Mouse (Mus musculus) intestine, embryonic 16.5 days (tissue): ENCODE data around the gene Med13. TPM values are rescaled to one million over a fixed set of nuclear protein-coding genes. Genes with fewer than 3 reads are reported as not detected.

Experiments used
- ATAC-seq: fragments of 200-750 bp; cut with Nextera tagmentation; 2 replicates; pipeline ENCODE4 v1.8.0; 2017; ENCODE audit warnings: moderate TSS enrichment, moderate library complexity
- H3K27ac ChIP-seq: fragments of 300-500 bp; sonication (generic); 2 replicates; pipeline ENCODE4 v1.5.1; 2014; ENCODE audit warnings: mild to moderate bottlenecking, low read length
- H3K27me3 ChIP-seq: fragments of 300-500 bp; sonication (generic); replicated peaks from 2 replicates; pipeline ENCODE4 v1.6.1; 2014; ENCODE audit warnings: low read length, control low read depth, mixed read lengths; ENCODE audit not compliant: control insufficient read depth, insufficient read depth
- H3K36me3 ChIP-seq: fragments of 300-500 bp; sonication (generic); 2 replicates; pipeline ENCODE4 v1.6.1; 2014; ENCODE audit warnings: low read length, control low read depth; ENCODE audit not compliant: control insufficient read depth, insufficient read depth
- H3K4me1 ChIP-seq: fragments of 300-500 bp; sonication (generic); 2 replicates; pipeline ENCODE4 v1.6.1; 2014; ENCODE audit warnings: low read length, control low read depth, mixed read lengths; ENCODE audit not compliant: control insufficient read depth, insufficient read depth
- H3K4me2 ChIP-seq: fragments of 300-500 bp; sonication (generic); 2 replicates; pipeline ENCODE4 v1.6.1; 2014; ENCODE audit warnings: low read depth, low read length, control low read depth
- H3K4me3 ChIP-seq: fragments of 300-500 bp; sonication (generic); 2 replicates; pipeline ENCODE4 v1.5.1; 2014; ENCODE audit warnings: mild to moderate bottlenecking, low read length
- H3K9ac ChIP-seq: fragments of 300-500 bp; sonication (generic); 2 replicates; pipeline ENCODE4 v1.6.1; 2014; ENCODE audit warnings: low read depth, low read length
- H3K9me3 ChIP-seq: fragments of 300-500 bp; sonication (generic); 2 replicates; pipeline ENCODE4 v1.6.1; 2016; ENCODE audit warnings: low read length, control low read depth; ENCODE audit not compliant: control insufficient read depth
- WGBS: fragments of 180-500 bp; shearing (Covaris S2); extraction: QIAGEN DNeasy Blood & Tissue Kit; methylation state at CpG from one replicate; pipeline ENCODE4 v1.1.7; 2014; 5-methylcytosine and 5-hydroxymethylcytosine counted together
- polyA plus RNA-seq: library from polyadenylated mRNA; unstranded; fragments of >200 nt; fragmentation: Nextera tagmentation; extraction: Ambion mirVana; gene quantifications from 2 replicates; pipeline ENCODE4 v1.2.1, GENCODE M21; 2015

Gene Med13
- polyA plus RNA-seq, 1 experiment from 2014 or later = 5.8 TPM

- ATAC-seq = no peak
- Histone ChIP-seq H3K4me2 (no peak overlapping the region), H3K9me3 (no peaks in the 10 kb centered on the region), H3K36me3 (0 out of 2 replicates have a peak, but pooled peaks cover 3% of the 10 kb centered on the region), H3K27me3 (no peaks in the 10 kb centered on the region), H3K27ac (no peak overlapping the region), H3K4me3 (no peak overlapping the region), H3K9ac (no peak overlapping the region), H3K4me1 (no peaks in the 10 kb centered on the region)
- WGBS = 94% methylated on average over 6 of the region's 6 CpGs
Measured at GRCm38 (mm10) chr11:86278442-86279102, 78.8 kb downstream of the Med13 start.

GRCm38 (mm10) chr11:86257460-86258076 is 99.8 kb downstream of the Med13 start, which contains the start of gene Ints2:
TSS of gene Ints2 (minus strand) at chr11:86257575.
- 6% methylated on average over 32 of the region's 32 CpGs for WGBS
- Histone ChIP-seq H3K36me3 (no peaks in the 10 kb centered on the region), H3K9ac (peak within 1 kb of the TSS; percentile 92), H3K4me1 (peaks cover 6% of the 10 kb centered on the region), H3K4me2 (peak within 1 kb of the TSS; percentile 77), H3K4me3 (peak within 1 kb of the TSS; percentile 76), H3K9me3 (no peaks in the 10 kb centered on the region), H3K27ac (peak within 1 kb of the TSS; percentile 68), H3K27me3 (no peaks in the 10 kb centered on the region)
- ATAC-seq = peak; percentile 94

GRCm38 (mm10) chr11:86257054-86257453 is 100.3 kb downstream of the Med13 start:
- Histone ChIP-seq H3K27me3 (no peaks in the 10 kb centered on the region), H3K4me1 (peaks cover 6% of the 10 kb centered on the region), H3K9me3 (no peaks in the 10 kb centered on the region), H3K27ac (peak overlapping the region; percentile 68), H3K4me2 (peak overlapping the region; percentile 77), H3K4me3 (peak overlapping the region; percentile 76), H3K9ac (peak overlapping the region; percentile 92), H3K36me3 (no peaks in the 10 kb centered on the region)
- WGBS = under 1% methylated on average over 22 of the region's 22 CpGs
- ATAC-seq = peak; percentile 66

GRCm38 (mm10) chr11:86253342-86253741 is 104.1 kb downstream of the Med13 start:
- H3K9me3 ChIP-seq = no peaks in the 10 kb centered on the region
- no peaks in the 10 kb centered on the region for H3K27me3 ChIP-seq
- peaks cover 4% of the 10 kb centered on the region; the same call in 1 of the 2 replicates for H3K36me3 ChIP-seq
- H3K4me3 ChIP-seq = no peak overlapping the region
- H3K4me1 ChIP-seq = peaks cover 6% of the 10 kb centered on the region
- no peak for ATAC-seq
- no peak overlapping the region for H3K27ac ChIP-seq
- H3K4me2 ChIP-seq = no peak overlapping the region
- no peak overlapping the region for H3K9ac ChIP-seq
- WGBS = 69% methylated on average over 1 of the region's 1 CpGs

- Histone ChIP-seq H3K4me2 (no peak overlapping the region), H3K4me3 (no peak overlapping the region), H3K4me1 (no peaks in the 10 kb centered on the region), H3K27me3 (no peaks in the 10 kb centered on the region), H3K9ac (no peak overlapping the region), H3K36me3 (peaks cover 3% of the 10 kb centered on the region; the same call in 1 of the 2 replicates), H3K27ac (no peak overlapping the region), H3K9me3 (no peaks in the 10 kb centered on the region)
- 61% methylated on average over 4 of the region's 4 CpGs for WGBS
- ATAC-seq = no peak
Measured at GRCm38 (mm10) chr11:86232446-86232845, 125.0 kb downstream of the Med13 start.

- no peaks in the 10 kb centered on the region for H3K27me3 ChIP-seq
- H3K4me2 ChIP-seq = no peak overlapping the region
- peaks cover 3% of the 10 kb centered on the region; the same call in 1 of the 2 replicates for H3K36me3 ChIP-seq
- no peaks in the 10 kb centered on the region for H3K9me3 ChIP-seq
- ATAC-seq = no peak
- H3K4me3 ChIP-seq = no peak overlapping the region
- no peak overlapping the region for H3K9ac ChIP-seq
- H3K27ac ChIP-seq = no peak overlapping the region
- 93% methylated on average over 13 of the region's 13 CpGs for WGBS
- H3K4me1 ChIP-seq = no peaks in the 10 kb centered on the region
Measured at GRCm38 (mm10) chr11:86231781-86232350, 125.5 kb downstream of the Med13 start.

GRCm38 (mm10) chr11:86226646-86227180 is 130.7 kb downstream of the Med13 start:
- peaks cover 8% of the 10 kb centered on the region for H3K36me3 ChIP-seq
- WGBS = 87% methylated on average over 8 of the region's 8 CpGs
- H3K4me2 ChIP-seq = no peak overlapping the region
- H3K4me1 ChIP-seq = no peaks in the 10 kb centered on the region
- no peaks in the 10 kb centered on the region for H3K27me3 ChIP-seq
- ATAC-seq = no peak
- no peaks in the 10 kb centered on the region for H3K9me3 ChIP-seq
- H3K27ac ChIP-seq = no peak overlapping the region
- H3K9ac ChIP-seq = no peak overlapping the region
- no peak overlapping the region for H3K4me3 ChIP-seq

GRCm38 (mm10) chr11:86225761-86226160 is 131.6 kb downstream of the Med13 start:
- 88% methylated on average over 4 of the region's 4 CpGs for WGBS
- Histone ChIP-seq H3K9me3 (no peaks in the 10 kb centered on the region), H3K36me3 (peaks cover 5% of the 10 kb centered on the region), H3K9ac (no peak overlapping the region), H3K27ac (no peak overlapping the region), H3K4me2 (no peak overlapping the region), H3K4me3 (no peak overlapping the region), H3K27me3 (no peaks in the 10 kb centered on the region), H3K4me1 (no peaks in the 10 kb centered on the region)
- no peak for ATAC-seq
